Mouse (Mus musculus): ENCODE data around the gene Gm3002. TPM values are rescaled to one million over a fixed set of nuclear protein-coding genes. Genes with fewer than 3 reads are reported as not detected.
"Not testable (repeated sequence)": the region's sequence is repeated elsewhere in the genome, so short reads cannot be mapped to it uniquely, and the experiment has no call there.

Gene Gm3002
- 2.6 and 4.4 TPM in 2 replicates for polyA plus RNA-seq (2014; fragmentation: Nextera tagmentation; extraction: Ambion mirVana)

GRCm38 (mm10) chr14:3809774-3810173 lies at the start of gene Gm3002:
Gene Gm3002, plus strand, starts transcription at chr14:3810074.
- not testable (repeated sequence) for DNase-seq (ENCODE audit: low spot score); ATAC-seq; H3K27ac ChIP-seq (ENCODE audit: low read depth, low read length); H3K36me3 ChIP-seq (ENCODE audit: control insufficient read depth, insufficient read depth, low read length); H3K4me1 ChIP-seq (ENCODE audit: control insufficient read depth, insufficient read depth, low read length); H3K4me3 ChIP-seq (ENCODE audit: low read depth, low read length); H3K4me2 ChIP-seq (ENCODE audit: low read length); H3K27me3 ChIP-seq (replicated peaks; ENCODE audit: control insufficient read depth, insufficient read depth, low read length); H3K9me3 ChIP-seq (replicated peaks; ENCODE audit: control insufficient read depth, low read length); H3K9ac ChIP-seq (ENCODE audit: low read length)
- WGBS = no CpG with 5 or more reads among the region's 31 CpGs

- H3K9ac ChIP-seq (ENCODE audit: low read length); ATAC-seq; H3K27ac ChIP-seq (ENCODE audit: low read depth, low read length); DNase-seq (ENCODE audit: low spot score); H3K36me3 ChIP-seq (ENCODE audit: control insufficient read depth, insufficient read depth, low read length); H3K4me1 ChIP-seq (ENCODE audit: control insufficient read depth, insufficient read depth, low read length); H3K9me3 ChIP-seq (replicated peaks; ENCODE audit: control insufficient read depth, low read length); H3K4me2 ChIP-seq (ENCODE audit: low read length); H3K4me3 ChIP-seq (ENCODE audit: low read depth, low read length); H3K27me3 ChIP-seq (replicated peaks; ENCODE audit: control insufficient read depth, insufficient read depth, low read length): not testable (repeated sequence)
- no CpG with 5 or more reads among the region's 2 CpGs for WGBS
Observed at GRCm38 (mm10) chr14:3845945-3846344, 36.1 kb downstream of the Gm3002 start, which contains the start of gene Gm3033. Gene Gm3033, plus strand, starts transcription at chr14:3846245.

GRCm38 (mm10) chr14:3883872-3884271 lies 74.0 kb downstream of the Gm3002 start, which contains the start of gene Gm2916:
Gene Gm2916, plus strand, starts transcription at chr14:3884172.
- WGBS = no CpG with 5 or more reads among the region's 1 CpGs
- not testable (repeated sequence) for H3K27ac ChIP-seq (ENCODE audit: low read depth, low read length); H3K9ac ChIP-seq (ENCODE audit: low read length); H3K36me3 ChIP-seq (ENCODE audit: control insufficient read depth, insufficient read depth, low read length); H3K27me3 ChIP-seq (replicated peaks; ENCODE audit: control insufficient read depth, insufficient read depth, low read length); H3K4me2 ChIP-seq (ENCODE audit: low read length); H3K4me3 ChIP-seq (ENCODE audit: low read depth, low read length); ATAC-seq; H3K4me1 ChIP-seq (ENCODE audit: control insufficient read depth, insufficient read depth, low read length); H3K9me3 ChIP-seq (replicated peaks; ENCODE audit: control insufficient read depth, low read length); DNase-seq (ENCODE audit: low spot score)

- H3K27ac ChIP-seq (ENCODE audit: low read depth, low read length); H3K4me2 ChIP-seq (ENCODE audit: low read length); ATAC-seq; H3K4me1 ChIP-seq (ENCODE audit: control insufficient read depth, insufficient read depth, low read length); H3K4me3 ChIP-seq (ENCODE audit: low read depth, low read length); DNase-seq (ENCODE audit: low spot score); H3K9me3 ChIP-seq (replicated peaks; ENCODE audit: control insufficient read depth, low read length); H3K9ac ChIP-seq (ENCODE audit: low read length); H3K27me3 ChIP-seq (replicated peaks; ENCODE audit: control insufficient read depth, insufficient read depth, low read length); H3K36me3 ChIP-seq (ENCODE audit: control insufficient read depth, insufficient read depth, low read length): not testable (repeated sequence)
- 80% methylated on average over 1 of the region's 2 CpGs for WGBS
Observed at GRCm38 (mm10) chr14:3931456-3931855, 121.6 kb downstream of the Gm3002 start, which contains the start of gene Gm3029. Gene Gm3029, plus strand, starts transcription at chr14:3931756.

GRCm38 (mm10) chr14:3963247-3963646 lies 153.4 kb downstream of the Gm3002 start, which contains the start of gene Gm3095:
Gene Gm3095, plus strand, starts transcription at chr14:3963547.
- H3K9me3 ChIP-seq (replicated peaks; ENCODE audit: control insufficient read depth, low read length); H3K36me3 ChIP-seq (ENCODE audit: control insufficient read depth, insufficient read depth, low read length); H3K9ac ChIP-seq (ENCODE audit: low read length); DNase-seq (ENCODE audit: low spot score); H3K4me1 ChIP-seq (ENCODE audit: control insufficient read depth, insufficient read depth, low read length); H3K4me2 ChIP-seq (ENCODE audit: low read length); H3K27ac ChIP-seq (ENCODE audit: low read depth, low read length); H3K4me3 ChIP-seq (ENCODE audit: low read depth, low read length); H3K27me3 ChIP-seq (replicated peaks; ENCODE audit: control insufficient read depth, insufficient read depth, low read length); ATAC-seq: not testable (repeated sequence)
- no CpG with 5 or more reads among the region's 2 CpGs for WGBS

- not testable (repeated sequence) for H3K4me2 ChIP-seq (ENCODE audit: low read length); DNase-seq (ENCODE audit: low spot score); H3K27ac ChIP-seq (ENCODE audit: low read depth, low read length); H3K4me3 ChIP-seq (ENCODE audit: low read depth, low read length); H3K4me1 ChIP-seq (ENCODE audit: control insufficient read depth, insufficient read depth, low read length); H3K9me3 ChIP-seq (replicated peaks; ENCODE audit: control insufficient read depth, low read length); H3K36me3 ChIP-seq (ENCODE audit: control insufficient read depth, insufficient read depth, low read length); H3K9ac ChIP-seq (ENCODE audit: low read length); H3K27me3 ChIP-seq (replicated peaks; ENCODE audit: control insufficient read depth, insufficient read depth, low read length); ATAC-seq
- WGBS = 63% methylated on average over 1 of the region's 3 CpGs
Observed at GRCm38 (mm10) chr14:3998094-3998493, 188.2 kb downstream of the Gm3002 start, which contains the start of gene Gm3099. Gene Gm3099, plus strand, starts transcription at chr14:3998394.

Other genes starting within 250 kb of the Gm3002 start
- not detected in 2 replicates for gene Gm3012, start 175.6 kb upstream of the Gm3002 start, polyA plus RNA-seq (2014; fragmentation: Nextera tagmentation; extraction: Ambion mirVana)
- 10.9 and 11.7 TPM in 2 replicates for gene Gm3020, start 158.0 kb upstream of the Gm3002 start, polyA plus RNA-seq (2014; fragmentation: Nextera tagmentation; extraction: Ambion mirVana)
- not detected in 2 replicates for gene Gm3043, start 121.3 kb upstream of the Gm3002 start, polyA plus RNA-seq (2014; fragmentation: Nextera tagmentation; extraction: Ambion mirVana)
- not detected in 2 replicates for gene Gm3033, start 36.2 kb downstream of the Gm3002 start, polyA plus RNA-seq (2014; fragmentation: Nextera tagmentation; extraction: Ambion mirVana)
- gene Gm2916, start 74.1 kb downstream of the Gm3002 start, polyA plus RNA-seq (2014; fragmentation: Nextera tagmentation; extraction: Ambion mirVana) = 0.19 TPM in 1 of 2 replicates, not detected in the other
- gene Gm3029, start 121.7 kb downstream of the Gm3002 start, polyA plus RNA-seq (2014; fragmentation: Nextera tagmentation; extraction: Ambion mirVana) = not detected in 2 replicates
- gene Gm3095, start 153.5 kb downstream of the Gm3002 start, polyA plus RNA-seq (2014; fragmentation: Nextera tagmentation; extraction: Ambion mirVana) = 0.56 and 0.94 TPM in 2 replicates
- not detected in 2 replicates for gene Gm3099, start 188.3 kb downstream of the Gm3002 start, polyA plus RNA-seq (2014; fragmentation: Nextera tagmentation; extraction: Ambion mirVana)
- 3.1 and 4.1 TPM in 2 replicates for gene Gm5796, start 213.9 kb downstream of the Gm3002 start, polyA plus RNA-seq (2014; fragmentation: Nextera tagmentation; extraction: Ambion mirVana)

Data from forebrain, embryonic 14.5 days (tissue).